Mouse (Mus musculus) intestine, embryonic 15.5 days (tissue): ENCODE data around the gene Pth2. TPM values are rescaled to one million over a fixed set of nuclear protein-coding genes. Genes with fewer than 3 reads are reported as not detected.

Source experiments
- ATAC-seq: fragments of 200-750 bp; cut with Nextera tagmentation; 2 replicates; pipeline ENCODE4 v1.8.0; 2017; ENCODE audit warnings: moderate TSS enrichment, moderate library complexity
- H3K27ac ChIP-seq: fragments of 300-500 bp; sonication (generic); 2 replicates; pipeline ENCODE4 v1.5.1; 2015; ENCODE audit warnings: mild to moderate bottlenecking, inconsistent platforms
- H3K27me3 ChIP-seq: fragments of 300-500 bp; sonication (generic); replicated peaks from 2 replicates; pipeline ENCODE4 v1.6.1; 2015; ENCODE audit warnings: inconsistent platforms
- H3K36me3 ChIP-seq: fragments of 300-500 bp; sonication (generic); 2 replicates; pipeline ENCODE4 v1.6.1; 2015; ENCODE audit warnings: inconsistent platforms
- H3K4me1 ChIP-seq: fragments of 300-500 bp; sonication (generic); replicated peaks from 2 replicates; pipeline ENCODE4 v1.6.1; 2015; ENCODE audit warnings: inconsistent platforms
- H3K4me2 ChIP-seq: fragments of 300-500 bp; sonication (generic); replicated peaks from 2 replicates; pipeline ENCODE4 v1.6.1; 2015; ENCODE audit warnings: mild to moderate bottlenecking, inconsistent platforms
- H3K4me3 ChIP-seq: fragments of 300-500 bp; sonication (generic); replicated peaks from 2 replicates; pipeline ENCODE4 v1.5.1; 2015; ENCODE audit warnings: inconsistent platforms
- H3K9ac ChIP-seq: fragments of 300-500 bp; sonication (generic); 2 replicates; pipeline ENCODE4 v1.6.1; 2015; ENCODE audit warnings: inconsistent platforms
- H3K9me3 ChIP-seq: fragments of 300-500 bp; sonication (generic); 2 replicates; pipeline ENCODE4 v1.6.1; 2016; ENCODE audit warnings: inconsistent platforms
- WGBS: fragments of 180-500 bp; shearing (Covaris S2); methylation state at CpG from one replicate; pipeline ENCODE4 v1.1.7; 2015; 5-methylcytosine and 5-hydroxymethylcytosine counted together
- polyA plus RNA-seq: library from polyadenylated mRNA; unstranded; fragments of >200 nt; fragmentation: Nextera tagmentation; extraction: Ambion mirVana; gene quantifications from 2 replicates; pipeline ENCODE4 v1.2.1, GENCODE M21; 2015

Pth2 gene
- polyA plus RNA-seq, 1 experiment from 2014 or later = not detected

DNA sequence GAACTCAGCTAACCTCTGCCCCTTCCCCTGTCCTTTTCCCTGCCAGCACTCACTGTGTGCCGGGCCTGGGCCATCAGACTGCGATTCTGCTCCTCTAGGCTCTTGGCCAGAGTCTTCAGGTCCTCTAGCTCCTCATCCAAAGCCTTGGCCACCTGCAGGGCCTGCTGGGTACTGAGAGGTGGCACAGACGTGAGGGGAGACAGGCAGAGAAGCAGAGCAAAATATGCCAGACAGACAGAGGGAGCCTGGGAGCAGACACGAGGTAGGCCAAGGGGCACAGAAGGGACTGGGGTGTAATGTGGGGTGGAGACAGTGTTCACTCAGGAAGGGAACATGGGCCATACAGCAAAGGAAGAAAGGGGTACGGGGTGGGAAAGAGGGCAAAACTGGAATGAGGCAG is 12.6 kb downstream of the Pth2 start:
- Histone ChIP-seq H3K4me1 (peaks cover 5% of the 10 kb centered on the region), H3K4me3 (no peak overlapping the region), H3K27me3 (peaks cover 25% of the 10 kb centered on the region), H3K9me3 (no peaks in the 10 kb centered on the region), H3K4me2 (no peak overlapping the region), H3K9ac (no peak overlapping the region), H3K36me3 (no peaks in the 10 kb centered on the region), H3K27ac (no peak overlapping the region)
- WGBS = 67% methylated on average over 5 of the region's 5 CpGs
- ATAC-seq = no peak

DNA sequence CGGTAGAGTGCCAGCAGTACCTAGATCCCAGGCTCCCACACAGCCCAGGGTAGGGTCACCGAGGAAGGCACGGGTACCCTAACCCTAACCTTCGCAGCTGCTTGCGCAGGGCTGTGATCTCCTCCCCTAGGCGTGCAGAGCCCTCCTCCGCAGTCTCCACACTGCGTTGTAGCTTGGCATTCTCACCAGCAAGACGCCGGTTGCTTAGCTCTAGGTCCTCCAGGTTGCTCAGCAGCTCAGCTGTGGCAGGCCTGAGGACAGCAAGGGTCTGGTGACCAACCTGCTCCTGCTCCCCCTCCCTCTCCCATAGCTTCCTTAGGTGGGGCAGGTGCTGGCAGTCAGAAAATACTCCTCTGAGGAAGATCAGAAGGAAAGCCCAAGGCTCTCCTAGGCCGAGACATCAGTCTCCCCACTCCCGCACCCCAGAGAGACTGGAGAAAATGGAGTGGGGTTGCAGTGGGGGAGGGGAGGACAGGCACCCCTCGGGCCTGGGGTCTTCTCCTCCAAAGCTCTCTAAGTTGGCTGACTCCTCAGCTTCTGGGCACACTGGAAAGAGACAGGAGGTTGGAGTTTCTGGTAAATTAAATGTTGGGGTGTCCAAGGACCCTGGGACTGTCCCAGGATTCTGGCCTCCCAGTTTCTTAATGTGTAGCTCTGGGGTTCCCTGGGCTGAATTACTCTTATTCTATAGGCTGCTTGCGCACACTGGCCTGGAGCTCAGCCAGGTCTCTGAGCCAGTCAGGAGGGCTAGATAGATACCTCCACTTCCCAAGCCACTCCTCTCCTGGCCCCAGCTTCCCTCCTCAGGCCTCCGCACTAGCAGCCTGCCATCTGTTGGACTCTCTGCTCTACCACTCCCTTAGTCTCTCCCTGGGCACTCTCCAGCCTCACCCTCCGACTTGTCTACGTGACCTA is 13.3 kb downstream of the Pth2 start:
- no peaks in the 10 kb centered on the region for H3K9me3 ChIP-seq
- 70% methylated on average over 17 of the region's 17 CpGs for WGBS

DNA sequence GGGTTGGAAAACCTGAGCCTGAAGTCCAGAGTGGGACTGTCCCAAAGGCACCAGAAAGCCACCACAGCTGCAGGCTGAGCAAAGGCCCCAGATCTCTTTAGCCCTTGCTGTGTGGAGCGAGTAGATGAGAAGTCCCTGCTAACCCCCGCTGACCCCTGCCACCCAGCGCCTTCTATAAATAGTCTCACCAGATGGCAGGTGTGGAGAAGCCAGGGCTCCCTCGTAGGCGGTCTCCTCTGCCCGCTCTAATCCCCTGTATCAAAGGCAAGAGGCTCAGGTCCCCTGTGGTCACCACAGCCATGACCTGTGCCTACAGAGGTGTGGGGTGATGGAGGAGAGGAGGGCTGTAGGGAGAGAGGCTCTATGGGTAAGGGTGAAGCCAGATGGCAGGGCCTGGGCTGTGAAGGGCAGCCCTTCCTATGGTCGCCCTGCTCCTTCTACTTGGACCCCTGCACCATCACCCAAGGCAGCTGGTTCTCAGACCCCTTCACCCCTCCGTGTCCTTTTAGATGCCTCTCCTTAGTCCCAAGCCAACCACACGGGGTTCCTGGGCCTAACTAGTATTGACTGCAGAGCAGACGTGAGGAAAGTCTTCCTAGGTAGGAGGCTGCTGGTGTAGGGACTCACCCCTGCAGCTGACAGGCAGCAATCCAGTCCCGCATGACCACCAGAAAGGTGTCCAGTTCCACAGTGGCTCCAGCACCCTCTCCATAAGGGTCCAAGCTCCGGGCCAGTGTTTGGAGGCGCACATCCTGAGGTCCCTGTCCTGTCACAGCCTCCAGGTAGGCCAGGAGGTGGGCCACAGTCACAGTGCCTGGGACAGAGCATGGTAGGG is 14.8 kb downstream of the Pth2 start:
- no peaks in the 10 kb centered on the region for H3K9me3 ChIP-seq
- H3K4me3 ChIP-seq = no peak overlapping the region
- no peak overlapping the region for H3K9ac ChIP-seq
- no peaks in the 10 kb centered on the region for H3K36me3 ChIP-seq
- H3K27ac ChIP-seq = no peak overlapping the region
- peaks cover 5% of the 10 kb centered on the region for H3K4me1 ChIP-seq
- H3K27me3 ChIP-seq = peaks cover 19% of the 10 kb centered on the region; the same call in 1 of the 2 replicates
- WGBS = 63% methylated on average over 13 of the region's 13 CpGs
- no peak for ATAC-seq
- no peak overlapping the region for H3K4me2 ChIP-seq

More for the DNA sequence above, 13.3 kb downstream of the Pth2 start:
- Histone ChIP-seq H3K27me3 (peaks cover 18% of the 10 kb centered on the region), H3K4me3 (no peak overlapping the region), H3K27ac (no peak overlapping the region), H3K4me1 (peaks cover 5% of the 10 kb centered on the region), H3K9ac (no peak overlapping the region), H3K4me2 (no peak overlapping the region), H3K36me3 (no peaks in the 10 kb centered on the region)
- ATAC-seq = no peak

DNA sequence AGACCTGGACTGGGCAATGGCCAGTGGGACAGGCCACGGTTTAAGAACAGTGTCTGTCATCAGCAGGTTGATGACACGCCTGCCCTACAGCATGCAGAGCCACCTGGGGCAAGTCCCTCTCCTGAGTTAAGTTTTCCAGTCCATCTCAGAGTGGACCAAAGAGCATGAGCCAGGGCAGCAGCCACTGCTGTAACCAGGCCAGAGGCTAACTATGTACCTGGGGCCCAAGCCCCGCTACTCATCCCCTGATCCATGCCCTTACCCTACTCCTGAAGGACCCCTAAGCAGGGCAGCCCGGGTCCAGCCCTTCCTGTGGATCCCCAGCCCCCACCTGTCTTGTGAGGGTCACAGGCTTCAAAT is 15.4 kb downstream of the Pth2 start:
- Histone ChIP-seq H3K36me3 (no peaks in the 10 kb centered on the region), H3K27ac (no peak overlapping the region), H3K27me3 (peaks cover 13% of the 10 kb centered on the region; the same call in 1 of the 2 replicates), H3K9ac (no peak overlapping the region), H3K4me2 (no peak overlapping the region), H3K9me3 (no peaks in the 10 kb centered on the region), H3K4me3 (no peak overlapping the region), H3K4me1 (peaks cover 5% of the 10 kb centered on the region)
- no peak for ATAC-seq
- WGBS = 85% methylated on average over 4 of the region's 4 CpGs

DNA sequence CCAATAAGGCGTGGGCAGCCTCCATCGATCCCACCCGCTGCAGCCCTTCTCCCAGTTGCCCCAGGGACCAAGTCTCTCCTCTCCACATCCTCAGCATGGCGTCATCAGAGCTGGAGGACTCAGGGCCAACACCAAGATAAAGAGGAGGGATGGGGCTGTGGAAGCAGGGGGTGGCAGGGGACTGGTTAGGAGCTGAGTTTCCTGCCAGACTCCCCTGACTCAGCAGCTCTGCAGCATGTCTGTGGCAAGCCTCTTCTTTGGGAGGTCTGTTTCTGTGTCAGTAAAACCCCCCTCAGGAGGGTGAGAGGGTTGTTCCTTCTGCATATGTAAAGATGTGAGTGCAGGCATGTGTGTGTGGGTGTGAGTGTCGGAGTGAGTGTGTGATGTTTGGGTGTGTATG is 16.2 kb downstream of the Pth2 start:
- ATAC-seq = no peak
- Histone ChIP-seq H3K27ac (no peak overlapping the region), H3K9me3 (no peaks in the 10 kb centered on the region), H3K4me3 (no peak overlapping the region), H3K9ac (no peak overlapping the region), H3K27me3 (peaks cover 8% of the 10 kb centered on the region; the same call in 1 of the 2 replicates), H3K36me3 (no peaks in the 10 kb centered on the region), H3K4me1 (peaks cover 2% of the 10 kb centered on the region), H3K4me2 (no peak overlapping the region)
- 70% methylated on average over 5 of the region's 5 CpGs for WGBS

DNA sequence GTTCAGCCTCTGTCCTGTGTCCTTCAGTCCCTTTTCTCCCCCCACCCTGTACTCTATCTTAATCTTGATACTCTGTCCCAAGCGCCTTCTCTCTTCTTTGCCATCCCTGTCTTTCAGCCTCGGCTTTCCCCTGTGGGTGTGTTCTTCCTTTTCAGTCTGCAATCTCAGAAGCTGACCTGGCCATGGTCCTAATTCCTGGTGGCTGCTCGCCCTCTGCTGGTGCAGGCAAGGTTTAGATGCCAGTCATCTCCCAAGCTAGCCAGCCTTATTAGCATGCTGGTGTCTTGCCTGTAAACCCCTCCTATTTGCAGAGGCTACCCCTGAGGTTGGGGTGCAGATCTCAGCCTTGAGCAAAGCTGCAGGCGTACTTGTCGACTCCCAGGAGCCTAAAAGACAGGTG is 17.6 kb downstream of the Pth2 start:
- H3K27ac ChIP-seq = no peak overlapping the region
- no peak overlapping the region for H3K4me2 ChIP-seq
- no peaks in the 10 kb centered on the region for H3K36me3 ChIP-seq
- no peak overlapping the region for H3K4me3 ChIP-seq
- peak; percentile 57 for ATAC-seq
- no peaks in the 10 kb centered on the region for H3K9me3 ChIP-seq
- H3K27me3 ChIP-seq = peaks cover 8% of the 10 kb centered on the region; the same call in 1 of the 2 replicates
- H3K9ac ChIP-seq = no peak overlapping the region
- 17% methylated on average over 5 of the region's 5 CpGs for WGBS
- H3K4me1 ChIP-seq = no peaks in the 10 kb centered on the region

DNA sequence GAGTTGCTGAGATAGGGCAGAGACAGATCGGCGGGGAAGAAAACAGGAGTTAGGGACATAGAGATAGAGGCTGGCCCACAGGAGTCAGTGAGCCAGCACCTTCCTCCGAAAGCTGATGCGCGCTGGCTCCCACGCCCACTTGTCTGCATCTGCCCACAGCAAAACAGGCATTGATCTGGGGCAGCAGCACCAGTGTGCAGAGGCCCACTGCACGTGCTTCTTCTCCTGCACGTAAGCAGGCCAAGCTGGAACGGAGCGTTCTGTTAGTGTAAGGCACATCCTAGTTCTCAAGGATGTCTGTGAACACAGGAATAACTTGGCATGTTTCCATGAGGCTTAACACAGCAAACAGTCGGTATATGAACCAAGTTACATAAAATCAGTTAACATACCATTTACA is 18.2 kb downstream of the Pth2 start:
- no peak overlapping the region for H3K9ac ChIP-seq
- H3K9me3 ChIP-seq = no peaks in the 10 kb centered on the region
- ATAC-seq = no peak
- no peak overlapping the region for H3K4me3 ChIP-seq
- H3K4me2 ChIP-seq = no peak overlapping the region
- WGBS = 81% methylated on average over 11 of the region's 11 CpGs
- H3K36me3 ChIP-seq = no peaks in the 10 kb centered on the region
- no peak overlapping the region for H3K27ac ChIP-seq
- H3K4me1 ChIP-seq = no peaks in the 10 kb centered on the region
- H3K27me3 ChIP-seq = peaks cover 8% of the 10 kb centered on the region; the same call in 1 of the 2 replicates

DNA sequence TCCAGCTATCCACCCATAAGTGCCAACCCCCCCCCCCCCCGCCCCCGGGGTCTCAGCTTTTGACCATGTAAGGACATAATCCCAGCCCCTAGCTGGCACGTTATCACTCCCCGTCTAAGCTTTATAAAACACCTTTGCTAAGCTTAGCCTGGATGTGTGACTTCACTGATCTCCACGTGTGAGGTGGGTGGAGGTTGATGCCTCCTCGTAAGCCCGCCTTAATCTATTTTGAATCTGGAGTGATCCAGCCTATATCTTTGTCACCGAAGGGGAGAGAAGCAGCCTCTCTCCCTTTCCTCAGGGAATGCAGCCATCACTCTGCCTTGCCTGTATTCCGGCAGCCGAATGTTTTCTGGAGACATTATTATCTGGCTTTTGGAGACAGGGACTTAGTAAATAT is 21.9 kb downstream of the Pth2 start:
- Histone ChIP-seq H3K4me1 (no peaks in the 10 kb centered on the region), H3K27ac (no peak overlapping the region), H3K9me3 (no peaks in the 10 kb centered on the region), H3K27me3 (0 out of 2 replicates have a peak, but pooled peaks cover 6% of the 10 kb centered on the region), H3K36me3 (no peaks in the 10 kb centered on the region), H3K4me2 (no peak overlapping the region), H3K4me3 (no peak overlapping the region), H3K9ac (no peak overlapping the region)
- no peak for ATAC-seq
- 34% methylated on average over 10 of the region's 10 CpGs for WGBS

DNA sequence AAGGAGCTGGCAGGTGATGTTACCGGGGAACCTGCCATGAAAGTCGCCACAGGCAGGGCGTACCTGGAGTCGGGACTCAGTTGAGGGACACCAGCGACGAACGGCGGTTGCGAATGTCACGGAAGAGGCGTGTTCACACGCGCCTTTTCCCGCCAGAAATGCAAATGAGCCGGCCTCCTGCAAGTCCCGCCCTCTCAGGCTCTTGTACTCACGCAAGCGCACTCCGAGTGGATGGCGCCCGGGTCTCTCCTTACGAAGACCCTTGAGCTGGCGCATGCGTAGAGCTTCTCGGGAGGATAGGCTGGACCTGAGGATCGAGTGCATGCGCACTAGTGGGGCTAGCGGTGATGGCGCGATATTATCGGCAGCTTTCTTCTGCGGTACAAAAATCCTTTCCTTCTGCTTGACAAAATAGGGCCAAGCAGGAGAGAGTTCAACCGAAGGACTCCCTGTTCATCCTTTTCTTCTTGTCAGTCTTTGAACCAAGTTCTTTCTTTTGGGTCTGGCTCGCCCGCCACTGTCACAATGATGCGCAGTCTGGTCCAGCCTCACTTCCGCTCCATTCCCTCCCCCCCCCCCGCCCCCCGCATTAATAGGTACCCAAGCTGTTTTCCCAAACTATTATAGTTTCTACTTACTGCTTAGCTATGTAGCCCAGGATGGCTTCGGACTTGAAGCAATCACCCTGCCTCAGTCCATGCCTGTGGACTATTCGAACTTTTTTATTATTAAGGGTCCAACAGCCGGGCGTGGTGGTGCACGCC is 23.8 kb downstream of the Pth2 start, which contains the start of gene Ccdc155:
Ccdc155 (minus strand) TSS at position 513 of the 764 bp plus-strand sequence.
- H3K27me3 ChIP-seq = 0 out of 2 replicates have a peak, but pooled peaks cover 6% of the 10 kb centered on the region
- no peak within 1 kb of the TSS for H3K27ac ChIP-seq
- ATAC-seq = peak; percentile 95
- H3K4me2 ChIP-seq = peak within 1 kb of the TSS; percentile 68
- H3K9ac ChIP-seq = peak within 1 kb of the TSS; percentile 28
- H3K4me1 ChIP-seq = no peaks in the 10 kb centered on the region
- no peaks in the 10 kb centered on the region for H3K36me3 ChIP-seq
- H3K9me3 ChIP-seq = no peaks in the 10 kb centered on the region
- H3K4me3 ChIP-seq = peak within 1 kb of the TSS; percentile 43
- WGBS = 8% methylated on average over 44 of the region's 44 CpGs

DNA sequence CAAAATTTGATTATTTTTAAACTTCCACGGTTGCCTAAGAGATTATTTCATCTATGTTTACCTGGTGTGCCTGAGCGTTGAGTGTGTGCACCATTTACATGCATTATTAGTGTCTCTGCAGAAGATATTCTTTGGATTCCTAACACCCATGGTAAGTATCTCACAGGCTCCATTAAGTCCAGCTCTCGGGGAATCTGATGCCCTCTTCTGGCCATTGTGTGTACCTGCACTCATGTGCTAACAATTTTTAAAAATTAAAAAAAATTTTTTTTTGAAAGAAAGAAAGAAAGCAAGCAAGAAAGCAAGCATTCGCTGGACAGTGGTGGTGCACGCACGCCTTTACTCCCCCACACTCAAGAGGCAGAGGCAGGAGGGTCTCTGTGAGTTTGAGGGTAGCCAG is 27.5 kb downstream of the Pth2 start:
- Histone ChIP-seq H3K27me3 (peaks cover 10% of the 10 kb centered on the region), H3K9ac (no peak overlapping the region), H3K27ac (no peak overlapping the region), H3K4me2 (no peak overlapping the region), H3K36me3 (no peaks in the 10 kb centered on the region), H3K4me1 (peaks cover 6% of the 10 kb centered on the region; the same call in 1 of the 2 replicates), H3K4me3 (no peak overlapping the region), H3K9me3 (no peaks in the 10 kb centered on the region)
- no peak for ATAC-seq
- WGBS = 76% methylated on average over 6 of the region's 6 CpGs

DNA sequence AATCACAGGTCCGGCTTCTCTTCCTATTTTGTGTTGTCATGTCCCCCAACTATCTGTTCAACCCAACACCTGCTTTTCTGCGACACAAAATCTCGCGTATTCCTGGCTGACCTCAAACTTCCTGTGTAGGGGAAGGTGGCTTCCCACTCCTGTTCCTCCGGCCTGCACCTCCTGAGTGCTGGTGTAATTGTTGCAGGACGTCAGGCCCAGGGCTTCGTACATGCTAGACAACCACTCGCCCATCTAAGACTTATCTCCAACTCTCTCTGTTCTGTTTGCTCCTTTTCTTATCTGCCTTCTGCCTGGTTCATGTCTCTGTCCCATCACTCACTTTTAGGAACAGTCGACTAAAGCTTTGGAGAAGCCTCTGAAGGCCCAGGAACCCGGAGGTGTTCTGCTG is 30.3 kb downstream of the Pth2 start:
- 58% methylated on average over 10 of the region's 10 CpGs for WGBS
- Histone ChIP-seq H3K27me3 (peaks cover 10% of the 10 kb centered on the region), H3K4me2 (no peak overlapping the region), H3K4me1 (peaks cover 6% of the 10 kb centered on the region; the same call in 1 of the 2 replicates), H3K4me3 (no peak overlapping the region), H3K27ac (no peak overlapping the region), H3K9ac (no peak overlapping the region), H3K36me3 (no peaks in the 10 kb centered on the region), H3K9me3 (no peaks in the 10 kb centered on the region)
- ATAC-seq = no peak

DNA sequence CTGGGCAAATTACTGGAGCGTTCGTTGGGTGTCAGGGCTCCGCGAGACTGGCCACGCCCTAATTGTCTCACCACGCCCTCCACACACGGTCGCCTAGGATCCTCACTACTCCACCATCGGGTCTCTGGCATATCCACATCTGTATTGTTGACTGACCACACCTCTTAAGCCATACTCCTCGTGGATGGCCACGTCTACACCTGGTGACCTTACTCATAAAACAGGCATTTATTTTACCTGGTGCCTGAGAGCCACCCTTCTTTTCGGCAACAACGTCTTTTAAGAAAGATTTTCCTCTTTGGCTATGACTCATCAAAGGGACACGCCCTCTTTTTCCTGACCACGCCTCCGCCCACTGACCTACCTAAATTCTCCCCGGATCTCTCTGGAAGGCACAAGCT is 31.1 kb downstream of the Pth2 start, which contains the start of gene Dkkl1:
Dkkl1 (minus strand) TSS at position 297 of the 401 bp plus-strand sequence.
- H3K36me3 ChIP-seq = no peaks in the 10 kb centered on the region
- H3K27ac ChIP-seq = no peak within 1 kb of the TSS
- peaks cover 6% of the 10 kb centered on the region for H3K4me1 ChIP-seq
- H3K9me3 ChIP-seq = no peaks in the 10 kb centered on the region
- WGBS = 4% methylated on average over 17 of the region's 17 CpGs
- H3K27me3 ChIP-seq = peaks cover 10% of the 10 kb centered on the region
- no peak for ATAC-seq
- no peak within 1 kb of the TSS; the same call in 1 of the 2 replicates for H3K4me3 ChIP-seq
- no peak within 1 kb of the TSS for H3K9ac ChIP-seq
- H3K4me2 ChIP-seq = peak within 1 kb of the TSS; percentile 41
